Mouse (Mus musculus): Measurements from ENCODE around the gene Camk2n1.

DNA sequence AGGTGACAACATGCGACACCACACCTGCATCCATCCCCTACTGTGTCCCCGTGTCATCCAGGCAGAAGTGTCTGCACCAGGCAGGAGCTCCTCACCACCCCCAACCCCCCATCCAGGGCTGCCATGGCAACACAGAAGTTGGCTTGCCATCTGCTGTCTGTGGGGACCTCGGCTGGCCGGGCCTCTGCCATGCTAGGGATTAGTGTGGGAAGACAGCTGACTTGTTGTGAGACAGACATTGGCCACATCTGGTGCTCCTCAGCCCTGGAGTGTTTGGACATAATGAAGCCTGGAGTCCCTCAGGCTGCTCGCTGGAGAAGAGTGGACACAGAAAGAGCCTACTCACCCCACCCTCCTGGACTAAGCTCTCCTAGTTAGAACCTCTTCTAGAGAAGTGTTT lies 40.8 kb downstream of the Camk2n1 start:
- no peak for TF ChIP-seq CTCF (IDR thresholded peaks at IDR 0.05)
- TF ChIP-seq POLR2A (IDR thresholded peaks at IDR 0.05; ENCODE audit: insufficient read depth, low read depth, low read length): no peak

All from heart, adult 2 months (tissue).